Mouse (Mus musculus): ENCODE data around the gene Rxrb. TPM values are rescaled to one million over a fixed set of nuclear protein-coding genes. Genes with fewer than 3 reads are reported as not detected.
A peak's percentile ranks its signal among the peaks of the same experiment; 100 is the strongest.
"Not testable (repeated sequence)": the region's sequence is repeated elsewhere in the genome, so short reads cannot be mapped to it uniquely, and the experiment has no call there.

Gene Rxrb
- polyA plus RNA-seq, 1 experiment from 2014 or later, result 33.4 TPM

- peak; percentile 73 for DNase-seq
- Histone ChIP-seq H3K9ac (replicated peaks; ENCODE audit: low read length) (peak within 1 kb of the TSS; percentile 45; the same call in 1 of the 2 replicates), H3K27ac (replicated peaks; ENCODE audit: low read depth, low read length) (no peak within 1 kb of the TSS), H3K4me3 (replicated peaks; ENCODE audit: low read depth, low read length) (peak within 1 kb of the TSS; percentile 43), H3K27me3 (ENCODE audit: control insufficient read depth, insufficient read depth, low read length) (peaks cover 19% of the 10 kb centered on the region; the same call in 1 of the 2 replicates), H3K4me1 (ENCODE audit: control insufficient read depth, insufficient read depth, low read length) (peaks cover 5% of the 10 kb centered on the region; the same call in 1 of the 2 replicates), H3K36me3 (ENCODE audit: control insufficient read depth, insufficient read depth, low read length) (no peaks in the 10 kb centered on the region), H3K9me3 (ENCODE audit: control insufficient read depth, low read length) (no peaks in the 10 kb centered on the region), H3K4me2 (ENCODE audit: low read length) (peak within 1 kb of the TSS; percentile 84)
- WGBS, result under 1% methylated on average over 30 of the region's 30 CpGs
- ATAC-seq (ENCODE audit: low FRiP score, low TSS enrichment), result peak; percentile 57; the same call in 1 of the 2 replicates
Measured at GRCm38 (mm10) chr17:34000150-34000537, 31.5 kb upstream of the Rxrb start, which contains the start of gene H2-K1. Gene H2-K1, minus strand, starts transcription at chr17:34000347.

GRCm38 (mm10) chr17:34000796-34001195 is 30.8 kb upstream of the Rxrb start:
- H3K9me3 ChIP-seq (ENCODE audit: control insufficient read depth, low read length); H3K4me2 ChIP-seq (ENCODE audit: low read length); ATAC-seq (ENCODE audit: low FRiP score, low TSS enrichment); H3K9ac ChIP-seq (replicated peaks; ENCODE audit: low read length); H3K36me3 ChIP-seq (ENCODE audit: control insufficient read depth, insufficient read depth, low read length); DNase-seq; H3K4me1 ChIP-seq (ENCODE audit: control insufficient read depth, insufficient read depth, low read length); H3K27ac ChIP-seq (replicated peaks; ENCODE audit: low read depth, low read length): not testable (repeated sequence)
- WGBS, result 57% methylated on average over 2 of the region's 2 CpGs
- peaks cover 19% of the 10 kb centered on the region; the same call in 1 of the 2 replicates for H3K27me3 ChIP-seq (ENCODE audit: control insufficient read depth, insufficient read depth, low read length)
- peak overlapping the region; percentile 43; the same call in 1 of the 2 replicates for H3K4me3 ChIP-seq (replicated peaks; ENCODE audit: low read depth, low read length)

- H3K27me3 ChIP-seq (ENCODE audit: control insufficient read depth, insufficient read depth, low read length), result peaks cover 19% of the 10 kb centered on the region; the same call in 1 of the 2 replicates
- H3K4me1 ChIP-seq (ENCODE audit: control insufficient read depth, insufficient read depth, low read length), result peaks cover 5% of the 10 kb centered on the region; the same call in 1 of the 2 replicates
- H3K4me2 ChIP-seq (ENCODE audit: low read length), result no peak overlapping the region
- H3K36me3 ChIP-seq (ENCODE audit: control insufficient read depth, insufficient read depth, low read length), result no peaks in the 10 kb centered on the region
- WGBS, result 5% methylated on average over 5 of the region's 5 CpGs
- ATAC-seq (ENCODE audit: low FRiP score, low TSS enrichment) (no peak), DNase-seq (peak; percentile 75)
- no peak overlapping the region for H3K9ac ChIP-seq (replicated peaks; ENCODE audit: low read length)
- H3K27ac ChIP-seq (replicated peaks; ENCODE audit: low read depth, low read length), result no peak overlapping the region
- H3K9me3 ChIP-seq (ENCODE audit: control insufficient read depth, low read length), result no peaks in the 10 kb centered on the region
- no peak overlapping the region for H3K4me3 ChIP-seq (replicated peaks; ENCODE audit: low read depth, low read length)
Measured at GRCm38 (mm10) chr17:34003426-34003825, 28.2 kb upstream of the Rxrb start.

GRCm38 (mm10) chr17:34006570-34006969 is 25.0 kb upstream of the Rxrb start:
- H3K27me3 ChIP-seq (ENCODE audit: control insufficient read depth, insufficient read depth, low read length), result no peaks in the 10 kb centered on the region
- no peak for ATAC-seq (ENCODE audit: low FRiP score, low TSS enrichment)
- 63% methylated on average over 2 of the region's 2 CpGs for WGBS

GRCm38 (mm10) chr17:34010156-34010555 is 21.5 kb upstream of the Rxrb start:
- 88% methylated on average over 5 of the region's 5 CpGs for WGBS
- DNase-seq, result no peak

More at GRCm38 (mm10) chr17:34006570-34006969, 25.0 kb upstream of the Rxrb start:
- Histone ChIP-seq H3K4me1 (ENCODE audit: control insufficient read depth, insufficient read depth, low read length) (no peaks in the 10 kb centered on the region), H3K27ac (replicated peaks; ENCODE audit: low read depth, low read length) (no peak overlapping the region), H3K36me3 (ENCODE audit: control insufficient read depth, insufficient read depth, low read length) (no peaks in the 10 kb centered on the region), H3K4me2 (ENCODE audit: low read length) (no peak overlapping the region), H3K9me3 (ENCODE audit: control insufficient read depth, low read length) (no peaks in the 10 kb centered on the region), H3K9ac (replicated peaks; ENCODE audit: low read length) (no peak overlapping the region), H3K4me3 (replicated peaks; ENCODE audit: low read depth, low read length) (no peak overlapping the region)
- no peak for DNase-seq

GRCm38 (mm10) chr17:34013436-34013835 is 18.2 kb upstream of the Rxrb start:
- Histone ChIP-seq H3K27ac (replicated peaks; ENCODE audit: low read depth, low read length) (no peak overlapping the region), H3K9me3 (ENCODE audit: control insufficient read depth, low read length) (0 out of 2 replicates have a peak, but pooled peaks cover 3% of the 10 kb centered on the region), H3K36me3 (ENCODE audit: control insufficient read depth, insufficient read depth, low read length) (no peaks in the 10 kb centered on the region), H3K9ac (replicated peaks; ENCODE audit: low read length) (no peak overlapping the region), H3K4me1 (ENCODE audit: control insufficient read depth, insufficient read depth, low read length) (no peaks in the 10 kb centered on the region), H3K4me2 (ENCODE audit: low read length) (no peak overlapping the region), H3K27me3 (ENCODE audit: control insufficient read depth, insufficient read depth, low read length) (no peaks in the 10 kb centered on the region), H3K4me3 (replicated peaks; ENCODE audit: low read depth, low read length) (no peak overlapping the region)
- WGBS, result 92% methylated on average over 8 of the region's 8 CpGs
- DNase-seq, result no peak
- ATAC-seq (ENCODE audit: low FRiP score, low TSS enrichment), result no peak

More at GRCm38 (mm10) chr17:34010156-34010555, 21.5 kb upstream of the Rxrb start:
- H3K27ac ChIP-seq (replicated peaks; ENCODE audit: low read depth, low read length), result no peak overlapping the region
- H3K4me1 ChIP-seq (ENCODE audit: control insufficient read depth, insufficient read depth, low read length), result no peaks in the 10 kb centered on the region
- no peak overlapping the region for H3K9ac ChIP-seq (replicated peaks; ENCODE audit: low read length)
- H3K36me3 ChIP-seq (ENCODE audit: control insufficient read depth, insufficient read depth, low read length), result no peaks in the 10 kb centered on the region
- no peak overlapping the region for H3K4me2 ChIP-seq (ENCODE audit: low read length)
- no peak overlapping the region for H3K4me3 ChIP-seq (replicated peaks; ENCODE audit: low read depth, low read length)
- 0 out of 2 replicates have a peak, but pooled peaks cover 3% of the 10 kb centered on the region for H3K9me3 ChIP-seq (ENCODE audit: control insufficient read depth, low read length)
- no peak for ATAC-seq (ENCODE audit: low FRiP score, low TSS enrichment)
- H3K27me3 ChIP-seq (ENCODE audit: control insufficient read depth, insufficient read depth, low read length), result no peaks in the 10 kb centered on the region

GRCm38 (mm10) chr17:34021539-34022413 is 9.8 kb upstream of the Rxrb start:
- DNase-seq (no peak), ATAC-seq (ENCODE audit: low FRiP score, low TSS enrichment) (no peak)
- Histone ChIP-seq H3K9ac (replicated peaks; ENCODE audit: low read length) (no peak overlapping the region), H3K4me1 (ENCODE audit: control insufficient read depth, insufficient read depth, low read length) (peaks cover 26% of the 10 kb centered on the region), H3K27ac (replicated peaks; ENCODE audit: low read depth, low read length) (no peak overlapping the region), H3K4me3 (replicated peaks; ENCODE audit: low read depth, low read length) (no peak overlapping the region), H3K4me2 (ENCODE audit: low read length) (no peak overlapping the region), H3K27me3 (ENCODE audit: control insufficient read depth, insufficient read depth, low read length) (no peaks in the 10 kb centered on the region), H3K36me3 (ENCODE audit: control insufficient read depth, insufficient read depth, low read length) (peaks cover 25% of the 10 kb centered on the region), H3K9me3 (ENCODE audit: control insufficient read depth, low read length) (no peaks in the 10 kb centered on the region)
- 96% methylated on average over 23 of the region's 23 CpGs for WGBS

- Histone ChIP-seq H3K9me3 (ENCODE audit: control insufficient read depth, low read length) (no peaks in the 10 kb centered on the region), H3K9ac (replicated peaks; ENCODE audit: low read length) (no peak overlapping the region), H3K4me2 (ENCODE audit: low read length) (no peak overlapping the region), H3K27me3 (ENCODE audit: control insufficient read depth, insufficient read depth, low read length) (no peaks in the 10 kb centered on the region), H3K4me1 (ENCODE audit: control insufficient read depth, insufficient read depth, low read length) (peaks cover 32% of the 10 kb centered on the region), H3K27ac (replicated peaks; ENCODE audit: low read depth, low read length) (no peak overlapping the region), H3K36me3 (ENCODE audit: control insufficient read depth, insufficient read depth, low read length) (peaks cover 25% of the 10 kb centered on the region), H3K4me3 (replicated peaks; ENCODE audit: low read depth, low read length) (no peak overlapping the region)
- 94% methylated on average over 14 of the region's 14 CpGs for WGBS
- ATAC-seq (ENCODE audit: low FRiP score, low TSS enrichment) (no peak), DNase-seq (no peak)
Measured at GRCm38 (mm10) chr17:34022414-34022783, 9.2 kb upstream of the Rxrb start.
